ENCODE assay signal across 11 mouse cellular contexts in genomic region chr14:25451699-25452632, GRCm38 (mm10). TPM values are rescaled to one million over a fixed set of nuclear protein-coding genes. Genes with fewer than 3 reads are reported as not detected.
A peak's percentile ranks its signal among the peaks of the same experiment; 100 is the strongest.
DNase-seq lines count a peak whose midpoint lies in the region; ATAC-seq lines count a peak whose summit lies in the region.
"Had no signal": no experiment of that assay in that cellular context is flagged by ENCODE, and none has a peak within 500 bp of the region (broad histone marks: within the 10 kb centered on the region; RNA-seq: fewer than 3 reads in every experiment).

No protein-coding gene starts in this region.

- no peaks in the 10 kb centered on the region for H3K27me3 ChIP-seq in limb, embryonic 12.5 days

- WGBS in limb, embryonic 12.5 days: 36% methylated on average over 10 of the region's 10 CpGs

- peak; percentile 17 for DNase-seq in adrenal gland, adult 2 months
- no peak for DNase-seq in adrenal gland, postnatal 4 days (ENCODE audit: low spot score in 2 of 2)
- DNase-seq in urinary bladder, postnatal 14 days (ENCODE audit: low spot score): peak; percentile 27
- no peak for DNase-seq in urinary bladder, postnatal 25 days (ENCODE audit: low spot score)
- DNase-seq in yolk sac, embryonic 10.5 days (ENCODE audit: low spot score): peak; percentile 90
- DNase-seq in embryo, embryonic 9.5 days (ENCODE audit: extremely low spot score): no peak
- DNase-seq in layer of hippocampus, adult 9-11 months: no peak
- DNase-seq: midbrain, embryonic 14.5 days had no signal

- H3K4me3 ChIP-seq in limb, embryonic 12.5 days (replicated peaks): no peak overlapping the region
- H3K4me3 ChIP-seq: forebrain, embryonic 12.5 days; heart, adult 2 months had no signal

- H3K9ac ChIP-seq in limb, embryonic 12.5 days (replicated peaks): no peak overlapping the region
- H3K9ac ChIP-seq: forebrain, embryonic 12.5 days had no signal

- no peaks in the 10 kb centered on the region for H3K36me3 ChIP-seq in limb, embryonic 12.5 days
- H3K36me3 ChIP-seq: forebrain, embryonic 12.5 days had no signal

- no peak overlapping the region for H3K4me2 ChIP-seq in limb, embryonic 12.5 days
- H3K4me2 ChIP-seq: forebrain, embryonic 12.5 days had no signal

- H3K27ac ChIP-seq in limb, embryonic 12.5 days: peak overlapping the region; percentile 56; the same call in 1 of the 2 replicates
- H3K27ac ChIP-seq: forebrain, embryonic 12.5 days; heart, adult 2 months had no signal

- no peak for ATAC-seq in limb, embryonic 12.5 days (ENCODE audit: insufficient number of reproducible peaks, insufficient read depth, low FRiP score, low TSS enrichment, low read depth)

- no peaks in the 10 kb centered on the region for H3K9me3 ChIP-seq in limb, embryonic 12.5 days
- H3K9me3 ChIP-seq: forebrain, embryonic 12.5 days had no signal

- peaks cover 64% of the 10 kb centered on the region for H3K4me1 ChIP-seq in limb, embryonic 12.5 days (replicated peaks)

RNA-seq across cellular contexts. Expression of gene Zmiz1, which starts 7.0 kb away (rescaled TPM):
- 100 to 1,000 TPM in 1 of 2 experiments, 10 to 100 TPM in 1; 90.8 to 142 TPM for total RNA-seq in adrenal gland, adult 2 months (2021)
- polyA plus RNA-seq in adrenal gland, adult 2 months (2012; rRNA removed): 72.7 and 95.8 TPM in 2 replicates
- total RNA-seq in adrenal gland, postnatal 4 days (2021): 100 to 1,000 TPM; 105 to 122 TPM
- 53.4 and 57.1 TPM in 2 replicates for polyA plus RNA-seq in limb, embryonic 12.5 days (2016; fragmentation: Nextera tagmentation; extraction: Ambion mirVana)

Comparison
In these comparisons a context has a peak if more than half of its experiments do, and no peak if none do; other contexts are left out.
1. DNase-seq: peak in adrenal gland, adult 2 months (single experiment), urinary bladder, postnatal 14 days (single experiment) and yolk sac, embryonic 10.5 days (single experiment); none in adrenal gland, postnatal 4 days (0 of 2), urinary bladder, postnatal 25 days (single experiment), embryo, embryonic 9.5 days (single experiment) and layer of hippocampus, adult 9-11 months (single experiment).